Mouse (Mus musculus) bone marrow, adult 2 months (tissue): ENCODE data around the gene Rpl13a.

Experiments
- CTCF ChIP-seq: fragments of 200-500 bp; IDR thresholded peaks from 2 replicates; pipeline ENCODE4 v1.5.1; 2011; ENCODE audit warnings: low read length, control low read depth; ENCODE audit not compliant: control insufficient read depth, insufficient read depth
- POLR2A ChIP-seq: fragments of 200-500 bp; IDR thresholded peaks from 2 replicates; pipeline ENCODE4 v1.6.1; 2011; ENCODE audit warnings: low read depth, mild to moderate bottlenecking, control low read depth, low read length, borderline replicate concordance; ENCODE audit not compliant: control insufficient read depth

DNA sequence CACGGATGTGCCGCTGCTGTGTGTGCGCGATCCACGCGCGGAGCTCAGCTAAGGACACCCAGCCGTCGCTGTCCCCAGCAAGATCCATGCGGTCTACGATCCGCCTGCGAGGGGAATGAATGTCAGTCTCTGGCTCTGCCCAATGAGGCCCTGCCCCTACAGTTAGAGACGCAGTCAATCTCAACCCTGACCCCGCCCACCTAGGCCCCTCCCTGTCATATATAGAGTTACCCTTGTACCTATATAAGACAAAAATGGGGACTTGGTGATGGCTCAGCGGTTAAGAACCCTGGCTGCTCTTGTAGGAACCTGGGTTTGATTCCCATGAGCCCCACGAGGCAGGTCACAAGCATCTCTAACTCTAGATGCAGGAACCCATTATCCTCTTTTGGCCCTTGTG is 40.0 kb downstream of the Rpl13a start:
- TF ChIP-seq POLR2A (no peak), CTCF (no peak)
